Mouse (Mus musculus): ENCODE data around the gene Fos. TPM values are rescaled to one million over a fixed set of nuclear protein-coding genes. Genes with fewer than 3 reads are reported as not detected.

Fos gene
- total RNA-seq, 2 experiments from 2014 or later = 5.1 to 11.6 TPM

GRCm38 (mm10) chr12:85487545-85488141, 14.0 kb downstream of the Fos start:
- no peak for DNase-seq

GRCm38 (mm10) chr12:85489232-85489886, 15.7 kb downstream of the Fos start:
- DNase-seq = peak; percentile 8

- no peak for DNase-seq
Measured at GRCm38 (mm10) chr12:85490096-85490820, 16.6 kb downstream of the Fos start.

GRCm38 (mm10) chr12:85490991-85491390, 17.3 kb downstream of the Fos start:
- DNase-seq = no peak

GRCm38 (mm10) chr12:85492084-85492645, 18.5 kb downstream of the Fos start:
- no peak for DNase-seq

GRCm38 (mm10) chr12:85496336-85496735, 22.6 kb downstream of the Fos start:
- DNase-seq = no peak

GRCm38 (mm10) chr12:85496755-85497154, 23.1 kb downstream of the Fos start:
- DNase-seq = peak; percentile 41

GRCm38 (mm10) chr12:85497310-85498135, 23.8 kb downstream of the Fos start:
- DNase-seq = peak; percentile 74

- DNase-seq = no peak
Measured at GRCm38 (mm10) chr12:85499001-85499400, 25.3 kb downstream of the Fos start.

- DNase-seq = no peak
Measured at GRCm38 (mm10) chr12:85502682-85503081, 29.0 kb downstream of the Fos start.

- no peak for DNase-seq
Measured at GRCm38 (mm10) chr12:85508235-85508634, 34.5 kb downstream of the Fos start.

- DNase-seq = no peak
Measured at GRCm38 (mm10) chr12:85510013-85510412, 36.3 kb downstream of the Fos start.

GRCm38 (mm10) chr12:85513789-85514447, 40.2 kb downstream of the Fos start:
- DNase-seq = no peak

- no peak for DNase-seq
Measured at GRCm38 (mm10) chr12:85514958-85515357, 41.3 kb downstream of the Fos start.

GRCm38 (mm10) chr12:85515865-85516264, 42.2 kb downstream of the Fos start:
- no peak for DNase-seq

- DNase-seq = no peak
Measured at GRCm38 (mm10) chr12:85517339-85517738, 43.6 kb downstream of the Fos start.

- DNase-seq = no peak
Measured at GRCm38 (mm10) chr12:85518009-85518408, 44.3 kb downstream of the Fos start.

GRCm38 (mm10) chr12:85519553-85519952, 45.9 kb downstream of the Fos start:
- DNase-seq = no peak

- DNase-seq = no peak
Measured at GRCm38 (mm10) chr12:85521101-85521500, 47.4 kb downstream of the Fos start.

GRCm38 (mm10) chr12:85521673-85522072, 48.0 kb downstream of the Fos start:
- DNase-seq = peak; percentile 61

- DNase-seq = no peak
Measured at GRCm38 (mm10) chr12:85522631-85523388, 49.1 kb downstream of the Fos start.
